Mouse (Mus musculus): ENCODE data around the gene Scd4. TPM values are rescaled to one million over a fixed set of nuclear protein-coding genes. Genes with fewer than 3 reads are reported as not detected.
A peak's percentile ranks its signal among the peaks of the same experiment; 100 is the strongest.

Gene Scd4
- total RNA-seq (2017), result 0.12 and 1.0 TPM in 2 replicates

DNA sequence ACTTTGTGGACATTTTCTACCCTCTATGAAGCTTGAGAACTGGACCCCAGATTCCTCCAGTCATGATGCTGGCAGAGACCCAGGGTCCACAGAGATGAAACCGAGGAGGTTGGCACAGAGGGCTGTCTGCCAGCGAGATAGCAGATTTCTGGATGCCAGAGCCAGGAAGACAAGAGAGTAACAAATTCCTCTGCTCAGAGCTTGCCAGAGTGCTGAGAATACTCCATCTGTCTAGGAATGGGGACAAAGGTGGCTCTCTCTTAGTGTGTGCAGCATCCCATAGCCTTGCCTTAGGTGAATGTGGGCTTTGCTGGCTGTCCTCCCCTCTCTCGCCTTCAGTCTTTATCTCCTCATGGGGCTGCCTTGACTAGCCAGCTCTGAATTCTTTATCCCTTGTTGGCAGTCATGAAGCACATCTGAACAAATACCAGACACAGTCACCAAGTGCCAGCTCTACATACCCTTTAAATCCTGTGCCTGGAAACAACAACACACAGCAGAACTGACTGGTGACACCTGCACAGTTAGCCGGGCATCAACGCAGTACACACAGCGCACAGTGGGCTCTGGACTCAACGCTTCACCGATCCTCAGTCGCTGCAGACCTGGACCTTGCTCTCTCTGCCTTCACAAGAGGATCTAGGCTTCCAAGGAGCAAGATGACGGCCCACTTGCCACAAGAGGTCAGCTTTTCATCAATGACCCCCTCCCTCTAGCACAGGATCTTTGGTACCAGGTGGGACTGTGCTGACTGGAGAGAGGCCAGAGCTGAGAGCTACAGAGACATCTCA is at the start of gene Scd4:
Scd4 (plus strand) TSS at position 260 of the 791 bp plus-strand sequence.
- ATAC-seq (ENCODE audit: extremely low read depth, insufficient number of reproducible peaks, low FRiP score, poor library complexity, severe bottlenecking), result no peak

DNA sequence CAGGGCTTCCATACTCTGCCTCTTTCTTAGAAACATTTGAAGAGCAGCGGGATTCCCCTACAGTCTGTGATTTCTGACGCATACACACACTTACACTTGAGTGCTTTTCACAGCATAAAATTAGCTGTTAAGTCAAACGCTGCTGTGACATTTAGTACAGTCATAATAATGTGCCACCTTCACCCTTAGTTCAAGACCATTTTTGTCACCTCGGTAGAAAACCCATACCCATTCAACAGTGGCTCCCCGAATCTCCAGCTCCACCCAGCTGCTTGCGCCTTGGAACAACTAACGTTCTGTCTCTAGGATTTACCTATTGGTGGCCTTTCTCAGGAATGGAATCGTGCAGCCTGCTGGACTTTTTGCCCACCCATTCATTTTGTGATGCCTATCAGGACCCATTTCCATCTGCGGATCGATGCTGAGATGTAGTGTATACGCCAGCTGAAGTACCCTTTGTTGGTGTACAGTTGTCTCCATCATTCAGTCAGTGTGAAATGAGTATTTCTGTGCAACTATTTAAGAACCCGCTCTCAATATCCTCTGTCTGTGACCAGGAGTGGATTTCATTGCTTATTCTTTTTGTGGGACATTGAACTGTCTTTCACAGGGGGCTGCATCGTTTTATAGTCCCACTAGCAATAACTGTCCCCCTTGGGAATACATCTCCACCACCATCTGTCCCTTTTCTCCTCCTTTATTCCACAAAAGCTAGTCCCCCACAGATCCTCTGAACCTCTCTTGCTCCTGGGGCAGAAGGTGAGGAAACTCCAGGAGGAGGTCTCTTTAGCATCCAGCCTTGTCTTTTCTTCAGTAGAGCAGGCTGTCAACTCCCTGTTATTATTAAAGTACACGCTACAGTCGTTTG is 49.5 kb upstream of the Scd4 start:
- ATAC-seq (ENCODE audit: extremely low read depth, insufficient number of reproducible peaks, low FRiP score, poor library complexity, severe bottlenecking), result peak; percentile 40

DNA sequence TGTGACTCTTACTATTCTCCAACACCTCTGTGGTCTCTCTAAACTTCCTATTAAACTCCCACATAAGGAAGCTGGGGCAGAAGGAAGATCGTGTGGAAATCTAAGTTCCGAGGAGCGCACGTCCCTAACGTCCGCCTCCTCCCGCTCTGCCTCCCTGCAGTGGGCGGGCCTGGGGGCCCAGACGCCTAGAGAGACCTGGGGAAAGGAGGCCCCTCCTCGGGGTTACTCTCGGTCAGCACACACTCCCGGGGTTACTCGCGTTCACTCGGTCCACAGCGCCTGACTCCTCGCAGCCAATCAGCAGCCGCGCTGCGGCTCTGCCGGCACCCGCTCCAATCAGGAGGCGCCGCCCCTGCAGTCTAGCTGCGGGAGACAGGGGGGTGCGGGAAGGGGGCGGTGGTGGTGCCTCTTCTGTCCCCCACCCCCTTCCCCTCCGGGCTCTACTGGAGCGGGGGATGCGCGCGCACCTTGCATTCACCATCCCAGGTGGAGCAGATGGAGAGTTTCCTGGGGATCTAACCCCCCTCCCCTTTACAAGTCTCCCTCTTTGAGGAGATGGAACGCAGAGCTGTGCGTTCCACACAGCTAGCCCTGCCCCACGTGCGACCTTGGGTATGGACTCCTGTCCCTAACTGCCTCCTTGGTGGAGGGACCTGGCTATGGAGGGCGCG is 48.7 kb upstream of the Scd4 start:
- peak; percentile 90 for ATAC-seq (ENCODE audit: extremely low read depth, insufficient number of reproducible peaks, low FRiP score, poor library complexity, severe bottlenecking)

DNA sequence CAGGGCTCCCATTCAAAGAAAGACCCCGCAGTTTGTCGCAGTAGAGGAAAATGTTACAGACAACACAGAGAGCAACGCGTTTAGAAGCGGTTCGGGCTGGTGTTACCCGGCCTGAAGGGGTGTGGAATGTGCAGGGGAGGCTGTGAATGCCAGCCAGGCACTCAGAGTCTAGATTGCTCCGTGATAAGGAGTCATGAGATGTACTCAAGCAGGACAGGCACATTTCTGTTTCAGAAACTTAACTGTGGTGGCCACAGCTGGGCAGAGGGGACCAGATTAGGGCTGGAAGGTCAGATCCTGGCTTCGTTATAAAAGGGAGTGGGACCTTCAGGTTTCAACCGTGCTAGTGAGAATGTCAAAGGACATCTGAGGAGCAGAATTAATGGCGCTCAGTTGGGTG is 48.2 kb upstream of the Scd4 start:
- ATAC-seq (ENCODE audit: extremely low read depth, insufficient number of reproducible peaks, low FRiP score, poor library complexity, severe bottlenecking), result no peak

DNA sequence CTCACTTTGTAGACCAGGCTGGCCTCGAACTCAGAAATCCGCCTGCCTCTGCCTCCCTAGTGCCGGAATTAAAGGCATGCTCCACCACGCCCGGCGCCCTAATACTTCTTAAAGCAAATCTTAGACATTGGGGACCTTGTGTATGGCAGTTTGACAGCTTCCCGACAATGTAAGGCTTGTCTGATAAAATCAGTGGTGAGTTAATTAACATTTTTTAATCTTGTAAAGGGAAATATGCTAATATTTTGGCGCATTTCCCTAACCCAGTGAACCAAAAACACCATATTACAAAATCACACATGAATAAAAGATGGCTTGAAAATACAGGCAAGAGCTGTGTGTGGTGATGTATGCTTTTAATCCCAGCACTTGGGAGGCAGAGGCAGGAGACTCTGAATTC is 47.3 kb upstream of the Scd4 start:
- no peak for ATAC-seq (ENCODE audit: extremely low read depth, insufficient number of reproducible peaks, low FRiP score, poor library complexity, severe bottlenecking)

DNA sequence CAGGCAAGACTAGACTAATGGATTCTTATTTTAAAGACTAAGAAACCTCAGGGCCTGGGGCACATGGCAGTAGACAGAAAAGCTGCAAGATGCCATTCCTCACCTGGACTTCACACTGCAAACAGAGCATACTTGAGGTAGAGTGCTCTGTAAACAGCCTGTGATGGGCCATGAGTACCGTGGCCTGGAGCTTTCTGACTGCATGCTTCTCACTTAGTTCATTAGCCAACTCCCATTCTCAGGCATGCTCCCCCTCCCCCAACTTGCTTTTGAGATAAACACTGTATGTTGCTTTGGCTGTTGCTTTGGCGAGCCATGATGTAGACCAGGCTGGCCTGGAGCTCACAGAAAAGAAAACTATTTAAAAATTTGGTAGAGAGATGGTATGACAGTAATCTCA is 46.8 kb upstream of the Scd4 start:
- ATAC-seq (ENCODE audit: extremely low read depth, insufficient number of reproducible peaks, low FRiP score, poor library complexity, severe bottlenecking), result no peak

DNA sequence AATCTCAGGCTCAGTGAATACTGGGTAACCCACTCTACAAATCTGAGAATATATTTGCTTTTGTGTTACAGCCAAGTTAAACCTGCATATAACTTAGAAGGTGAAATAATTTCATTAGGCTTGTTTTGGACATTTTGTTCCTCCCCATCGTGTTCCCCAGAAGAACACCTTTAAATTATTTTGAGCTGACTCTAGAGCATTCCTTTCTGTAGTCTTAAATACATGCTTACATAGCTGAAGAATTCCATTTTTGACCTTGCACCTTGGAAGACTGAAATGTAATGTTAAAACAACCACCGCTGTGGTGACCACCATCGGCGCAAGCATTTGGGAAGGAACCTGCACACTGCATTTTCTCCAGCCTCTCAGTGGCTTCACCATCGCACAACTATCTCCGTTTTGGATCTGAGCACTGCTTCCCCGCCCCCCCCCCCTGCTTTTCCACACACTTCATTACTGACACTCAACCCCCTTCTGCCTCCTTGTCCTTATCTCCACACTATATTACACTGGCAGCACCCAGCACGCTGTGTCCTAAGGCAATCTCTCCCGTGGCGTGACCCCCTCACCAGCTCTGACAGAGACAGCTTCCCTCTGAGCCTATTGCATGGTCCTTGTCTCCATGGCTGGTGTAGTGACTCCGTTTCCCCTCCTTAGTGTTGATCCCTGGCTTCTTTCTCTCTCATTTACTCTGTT is 45.3 kb upstream of the Scd4 start:
- ATAC-seq (ENCODE audit: extremely low read depth, insufficient number of reproducible peaks, low FRiP score, poor library complexity, severe bottlenecking), result no peak

DNA sequence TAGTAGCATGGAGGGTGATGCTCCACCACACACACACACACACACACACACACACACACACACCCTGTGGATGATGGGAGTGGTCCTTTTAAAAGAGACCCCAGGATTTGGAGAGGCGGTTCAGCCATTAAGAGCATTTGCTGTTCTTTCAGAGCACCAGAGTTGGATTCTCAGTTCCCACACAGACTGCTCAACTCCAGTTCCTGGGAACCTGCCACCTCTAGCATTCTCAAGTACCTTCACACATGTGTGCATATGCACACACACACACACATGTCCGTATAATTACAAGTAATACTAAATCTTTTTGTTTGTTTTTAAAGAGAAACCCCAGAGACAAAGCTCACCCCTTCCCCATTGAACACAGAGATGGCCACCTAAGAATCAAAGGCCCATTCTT is 40.8 kb upstream of the Scd4 start:
- ATAC-seq (ENCODE audit: extremely low read depth, insufficient number of reproducible peaks, low FRiP score, poor library complexity, severe bottlenecking), result no peak

DNA sequence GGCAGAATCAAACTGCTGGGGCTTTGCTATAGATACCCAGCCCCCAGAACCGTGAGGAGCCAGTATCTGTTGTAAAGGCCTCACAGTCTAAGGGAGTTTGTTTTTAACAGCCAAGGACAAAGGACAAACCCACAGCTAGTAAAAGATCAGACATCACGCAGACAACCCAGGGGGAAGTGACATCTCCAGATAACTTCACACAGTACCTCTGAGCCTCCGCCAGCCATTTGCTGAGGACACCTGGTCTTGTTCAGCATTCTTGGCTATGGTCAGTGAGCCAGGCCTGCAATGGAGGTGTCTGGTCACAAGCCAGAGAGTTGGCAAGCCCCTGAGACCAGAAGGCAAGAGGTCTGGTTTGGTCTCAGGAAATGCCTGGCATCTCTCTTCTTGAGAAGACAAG is 40.4 kb upstream of the Scd4 start:
- ATAC-seq (ENCODE audit: extremely low read depth, insufficient number of reproducible peaks, low FRiP score, poor library complexity, severe bottlenecking), result no peak

DNA sequence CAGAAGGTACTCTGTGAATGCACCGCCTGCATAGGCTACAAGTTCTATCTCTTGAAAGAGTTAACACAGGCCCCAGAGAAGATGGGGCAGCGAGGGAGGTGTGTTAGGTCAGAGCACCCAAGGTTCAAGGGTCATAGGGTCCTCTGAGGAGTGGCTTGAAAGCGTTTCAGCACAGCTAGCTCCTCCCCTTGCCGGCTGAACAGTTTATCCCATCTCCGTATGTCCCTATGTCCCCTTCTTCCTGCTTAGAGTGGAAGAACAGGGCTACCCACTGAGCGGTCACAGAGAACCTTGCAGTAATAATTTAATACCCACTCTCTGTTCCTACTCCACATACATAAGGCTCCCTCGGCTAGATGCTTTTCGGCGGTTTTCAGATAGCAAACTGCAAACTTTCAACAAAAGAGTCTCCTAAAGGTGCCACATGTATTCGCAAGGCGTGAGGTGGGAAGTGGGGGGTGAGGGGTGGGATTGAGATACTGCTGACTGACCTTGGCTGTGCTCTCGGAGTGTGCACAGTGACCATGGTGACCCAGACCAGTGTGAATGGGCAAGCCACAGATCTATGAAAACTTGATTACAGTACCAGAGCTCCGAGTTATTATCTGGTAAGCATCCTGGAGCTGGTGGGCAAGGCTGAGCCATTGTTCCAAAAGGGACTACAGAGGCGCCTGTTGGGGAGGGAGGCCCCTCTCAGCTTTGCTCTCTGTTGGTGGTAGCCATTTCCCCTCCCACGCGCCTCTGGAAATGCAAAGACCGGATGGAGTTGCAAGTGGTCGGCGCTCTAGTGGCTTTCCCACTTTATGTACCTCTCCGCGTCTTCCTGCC is 39.7 kb upstream of the Scd4 start, which contains the start of gene Scd2:
Scd2 (plus strand) TSS at position 734 of the 828 bp plus-strand sequence.
- ATAC-seq (ENCODE audit: extremely low read depth, insufficient number of reproducible peaks, low FRiP score, poor library complexity, severe bottlenecking), result no peak

DNA sequence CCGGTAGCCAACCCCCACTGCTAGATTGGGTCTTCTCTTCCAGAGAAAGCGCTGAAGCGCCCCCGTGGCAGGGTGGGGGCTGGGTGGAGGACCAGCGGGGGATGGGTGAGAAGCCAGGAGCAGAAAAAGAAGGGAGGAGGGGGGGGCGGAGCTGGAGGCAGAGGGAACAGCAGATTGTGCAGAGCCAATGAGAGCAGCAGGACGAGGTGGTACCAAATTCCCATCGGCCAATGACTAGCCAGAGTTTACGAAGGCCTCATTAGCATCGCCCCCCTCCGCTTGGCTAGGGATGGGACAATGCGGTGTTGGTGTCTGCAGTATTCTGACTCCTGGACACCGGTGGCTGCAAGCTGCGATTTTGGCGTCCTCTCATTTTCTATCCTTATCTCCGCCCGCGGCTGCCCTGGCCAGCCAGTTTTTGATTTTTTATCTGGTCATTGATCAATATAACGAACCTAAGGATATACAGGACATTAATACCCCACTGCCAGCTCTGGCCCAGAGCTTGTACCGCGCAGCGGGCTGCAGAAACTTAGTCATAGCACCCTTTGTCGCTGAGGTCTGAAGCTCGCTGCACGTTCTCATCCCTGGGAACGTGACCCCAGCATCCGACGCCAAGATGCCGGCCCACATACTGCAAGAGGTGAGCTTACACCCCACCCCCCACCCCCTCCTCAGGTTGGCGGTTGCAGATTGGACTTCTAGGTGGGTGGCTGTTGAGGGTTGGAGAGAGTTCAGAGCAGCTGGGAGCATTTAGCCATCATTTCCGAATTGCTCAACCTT is 38.9 kb upstream of the Scd4 start:
- ATAC-seq (ENCODE audit: extremely low read depth, insufficient number of reproducible peaks, low FRiP score, poor library complexity, severe bottlenecking), result peak; percentile 55; the same call in 1 of the 2 replicates

DNA sequence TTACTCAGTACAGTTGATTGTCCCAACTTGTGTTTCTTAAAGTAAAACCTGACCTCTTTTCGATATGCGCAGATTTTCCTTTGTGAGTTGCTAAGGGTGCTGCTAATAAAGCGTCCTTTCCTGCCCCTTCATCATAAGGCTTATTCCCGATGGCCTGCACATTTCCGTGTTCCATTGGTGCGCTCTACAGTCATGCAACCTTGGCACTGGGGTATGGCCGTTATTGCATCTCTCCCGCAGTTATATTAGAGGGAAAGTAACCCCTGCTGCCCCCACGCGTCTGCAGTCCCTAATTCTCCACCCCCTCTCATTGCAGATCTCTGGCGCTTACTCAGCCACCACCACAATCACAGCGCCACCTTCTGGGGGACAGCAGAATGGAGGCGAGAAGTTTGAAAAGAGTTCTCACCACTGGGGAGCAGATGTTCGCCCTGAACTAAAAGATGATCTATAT is 38.3 kb upstream of the Scd4 start:
- ATAC-seq (ENCODE audit: extremely low read depth, insufficient number of reproducible peaks, low FRiP score, poor library complexity, severe bottlenecking), result peak; percentile 65

DNA sequence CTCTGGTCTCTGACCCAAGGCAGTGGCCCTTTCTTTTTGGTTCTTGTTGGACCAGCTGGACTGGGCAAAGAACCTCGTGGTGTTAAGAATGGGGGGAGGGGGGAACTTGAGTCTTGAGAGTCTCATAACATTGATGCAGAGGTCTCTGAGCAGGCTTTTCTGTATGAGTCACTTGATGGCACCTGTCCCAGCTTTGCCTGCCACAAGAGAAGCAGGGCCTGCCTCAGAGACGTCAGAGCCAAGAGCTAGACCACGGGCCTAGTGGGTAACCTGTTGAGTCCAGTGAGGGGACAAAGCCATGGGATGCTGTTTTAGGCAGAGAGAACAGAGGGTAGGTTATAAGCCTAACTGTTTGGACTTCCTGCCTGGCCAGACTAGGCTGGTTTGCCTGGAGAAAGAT is 37.6 kb upstream of the Scd4 start:
- no peak for ATAC-seq (ENCODE audit: extremely low read depth, insufficient number of reproducible peaks, low FRiP score, poor library complexity, severe bottlenecking)

DNA sequence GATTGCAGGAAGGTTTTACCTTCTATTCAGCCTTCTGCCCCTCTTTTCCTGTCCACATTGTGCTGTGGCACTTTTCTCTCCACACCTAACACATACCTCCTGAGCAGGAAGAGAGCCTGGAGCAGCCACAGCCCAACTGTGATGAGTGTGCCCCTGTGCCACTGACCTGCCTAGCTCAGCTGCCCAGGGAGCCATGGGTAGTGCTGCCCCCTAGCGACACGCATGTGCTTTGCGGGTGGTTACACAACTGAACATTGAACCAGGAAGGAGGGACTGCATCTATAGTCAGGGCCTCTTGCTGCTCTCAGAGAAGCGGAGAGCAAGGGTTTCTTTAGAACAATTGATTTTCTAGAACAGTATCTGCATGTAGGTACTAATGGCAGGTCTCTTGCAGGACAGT is 37.2 kb upstream of the Scd4 start:
- ATAC-seq (ENCODE audit: extremely low read depth, insufficient number of reproducible peaks, low FRiP score, poor library complexity, severe bottlenecking), result peak; percentile 81

DNA sequence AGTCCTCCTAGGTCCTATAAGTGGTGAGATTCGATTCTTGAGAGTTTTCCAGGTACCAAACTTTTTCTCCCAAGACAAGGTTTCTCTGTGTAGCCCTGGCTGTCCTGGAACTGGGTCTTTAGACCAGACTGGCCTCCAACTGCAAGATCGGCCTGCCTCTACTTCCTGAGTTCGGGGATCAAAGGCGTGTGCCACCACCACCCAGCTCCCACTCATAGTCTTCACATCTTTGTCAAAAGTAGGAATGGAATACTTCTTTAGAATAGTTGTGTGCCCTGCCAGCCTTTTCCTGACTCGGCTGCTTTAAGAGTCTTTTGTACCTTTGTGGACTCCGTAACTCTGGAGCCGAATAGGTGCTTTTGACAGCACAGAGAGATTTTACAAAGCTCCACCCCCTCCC is 36.7 kb upstream of the Scd4 start:
- no peak for ATAC-seq (ENCODE audit: extremely low read depth, insufficient number of reproducible peaks, low FRiP score, poor library complexity, severe bottlenecking)

DNA sequence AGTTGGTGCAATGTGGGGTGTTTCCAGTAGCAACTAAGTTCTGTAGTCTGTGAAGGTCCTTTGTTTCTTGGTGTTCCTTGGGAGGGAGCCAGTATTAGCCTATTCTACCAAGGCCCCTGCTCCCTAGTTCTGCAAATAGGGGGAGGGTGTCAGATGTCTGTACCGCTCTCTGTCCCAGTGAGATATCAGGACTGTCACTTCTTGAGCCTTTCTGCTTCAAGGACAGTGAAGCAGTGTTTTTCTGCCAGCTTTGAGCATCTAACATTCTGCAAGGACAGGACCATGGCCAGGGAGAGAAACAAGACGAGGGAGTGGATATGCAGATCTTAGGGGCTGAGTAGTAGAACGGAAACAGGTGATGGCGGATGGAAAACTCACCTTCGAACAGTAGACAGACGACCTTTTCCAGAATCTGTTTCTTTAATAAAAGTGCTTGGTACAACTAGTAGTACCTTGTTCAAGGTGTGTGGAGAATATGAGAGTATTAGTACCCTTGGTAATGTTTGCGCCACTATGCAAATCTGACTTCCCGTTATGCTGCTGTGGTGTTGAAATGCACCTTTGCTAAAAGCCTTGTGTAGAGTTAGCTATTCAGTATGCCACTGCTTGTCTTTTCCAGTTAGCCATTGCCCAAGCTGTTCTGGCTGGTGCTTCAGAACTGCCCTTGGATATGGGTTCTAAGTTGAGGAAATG is 35.7 kb upstream of the Scd4 start:
- ATAC-seq (ENCODE audit: extremely low read depth, insufficient number of reproducible peaks, low FRiP score, poor library complexity, severe bottlenecking), result peak; percentile 11; the same call in 1 of the 2 replicates

DNA sequence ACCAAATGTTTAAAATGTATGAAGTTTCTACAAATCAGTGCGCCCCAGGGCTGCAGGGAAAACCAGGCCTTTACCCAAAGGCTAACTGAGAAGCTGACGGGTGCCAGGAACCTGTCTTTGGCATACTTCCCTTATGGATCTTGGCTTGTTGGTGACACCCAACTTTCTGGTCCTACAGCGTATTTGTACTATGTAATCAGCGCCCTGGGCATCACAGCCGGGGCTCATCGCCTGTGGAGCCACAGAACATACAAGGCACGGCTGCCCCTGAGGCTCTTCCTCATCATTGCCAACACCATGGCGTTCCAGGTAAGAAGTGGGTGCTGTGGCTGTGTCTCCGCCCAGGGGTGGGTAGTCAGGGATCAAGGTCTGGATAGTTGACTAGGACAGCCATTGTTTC is 35.0 kb upstream of the Scd4 start:
- ATAC-seq (ENCODE audit: extremely low read depth, insufficient number of reproducible peaks, low FRiP score, poor library complexity, severe bottlenecking), result no peak
